Mouse (Mus musculus) cerebellum, postnatal 4 days (tissue): ENCODE measurements around the gene Egfl8.

Source experiments
- DNase-seq, 2 experiments: peaks; one replicate each; pipeline ENCODE4 v3.0.0; 2022; ENCODE audit warnings: low spot score in 2 of 2, mixed read lengths in 1 of 2

Egfl8 gene

DNA sequence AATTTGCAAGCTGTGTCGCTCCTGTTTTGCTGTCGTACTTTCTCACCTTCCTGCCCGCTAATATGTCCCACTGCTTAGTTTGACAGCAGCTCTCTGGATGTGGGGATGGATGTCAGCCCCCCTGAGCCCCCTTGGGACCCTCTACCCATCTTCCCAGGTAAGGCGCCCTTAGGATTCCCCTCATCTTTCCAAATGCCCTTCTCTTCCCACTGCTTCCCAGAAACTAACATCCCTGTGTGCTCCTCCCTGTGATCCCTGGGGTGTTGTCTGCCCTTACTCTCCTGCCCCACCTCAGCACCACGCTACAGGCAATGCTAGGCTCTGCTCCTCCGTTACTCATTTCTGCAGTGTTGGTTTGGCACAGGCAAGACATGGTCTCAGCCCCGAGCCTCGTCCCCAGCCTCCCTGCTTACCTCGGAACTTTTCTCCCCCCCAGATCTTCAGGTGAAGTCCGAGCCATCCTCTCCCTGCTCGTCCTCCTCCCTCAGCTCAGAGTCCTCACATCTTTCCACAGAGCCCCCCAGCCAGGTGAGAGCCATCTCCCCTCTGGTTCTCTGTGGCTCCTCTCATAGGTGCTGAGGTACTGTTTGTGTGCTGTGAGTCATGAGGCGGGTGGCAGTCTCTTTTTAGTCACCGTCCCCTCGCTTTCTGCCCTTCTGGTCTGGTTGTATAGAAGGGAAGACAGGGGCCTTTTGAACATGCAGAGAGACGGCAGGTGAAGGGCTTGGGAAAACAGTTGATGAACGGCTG is 32.5 kb upstream of the Egfl8 start:
- no peak for DNase-seq

DNA sequence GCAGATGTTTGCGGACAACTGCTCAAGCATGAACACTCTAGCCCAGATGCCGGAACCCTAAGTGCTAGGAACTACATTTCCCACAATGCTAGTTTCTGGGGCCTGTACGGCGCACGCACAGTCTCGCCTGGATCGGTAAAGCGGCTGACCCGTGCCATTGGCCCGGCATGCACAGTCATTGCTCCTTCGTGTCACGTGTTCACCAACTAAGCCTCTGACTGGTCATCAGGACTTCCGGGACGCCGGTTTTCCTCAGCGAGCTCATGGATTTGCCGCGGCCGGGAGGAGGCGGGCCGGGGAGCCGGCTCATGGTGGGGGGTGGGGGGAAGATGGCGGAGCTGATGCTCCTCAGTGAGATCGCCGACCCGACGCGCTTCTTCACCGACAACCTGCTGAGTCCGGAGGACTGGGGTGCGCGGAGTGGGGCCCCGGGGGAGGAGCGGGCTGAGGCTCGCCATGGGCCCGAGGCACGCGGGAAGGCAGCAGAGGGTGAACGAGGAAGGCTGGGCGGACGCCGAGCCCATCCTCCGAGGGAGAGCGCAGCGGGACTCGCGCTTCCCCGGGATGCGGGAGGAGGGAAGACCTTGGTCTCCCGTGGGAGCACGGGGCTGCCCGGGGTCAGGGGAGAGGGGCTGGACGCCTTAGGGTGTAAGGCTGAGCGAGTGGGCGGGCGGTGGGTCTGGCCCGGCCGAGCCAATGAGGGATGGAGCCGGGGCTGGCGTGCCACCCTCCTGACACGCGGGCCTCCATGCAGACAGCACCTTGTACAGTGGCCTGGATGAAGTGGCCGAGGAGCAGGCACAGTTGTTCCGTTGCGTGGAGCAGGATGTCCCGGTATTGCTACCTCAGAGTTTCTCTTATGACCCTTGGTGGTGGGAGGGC is 31.4 kb upstream of the Egfl8 start, which contains the start of gene Atf6b:
Gene Atf6b (plus strand): TSS at position 241 of the 882 bp plus-strand sequence.
- DNase-seq = peak; percentile 81 to 91

DNA sequence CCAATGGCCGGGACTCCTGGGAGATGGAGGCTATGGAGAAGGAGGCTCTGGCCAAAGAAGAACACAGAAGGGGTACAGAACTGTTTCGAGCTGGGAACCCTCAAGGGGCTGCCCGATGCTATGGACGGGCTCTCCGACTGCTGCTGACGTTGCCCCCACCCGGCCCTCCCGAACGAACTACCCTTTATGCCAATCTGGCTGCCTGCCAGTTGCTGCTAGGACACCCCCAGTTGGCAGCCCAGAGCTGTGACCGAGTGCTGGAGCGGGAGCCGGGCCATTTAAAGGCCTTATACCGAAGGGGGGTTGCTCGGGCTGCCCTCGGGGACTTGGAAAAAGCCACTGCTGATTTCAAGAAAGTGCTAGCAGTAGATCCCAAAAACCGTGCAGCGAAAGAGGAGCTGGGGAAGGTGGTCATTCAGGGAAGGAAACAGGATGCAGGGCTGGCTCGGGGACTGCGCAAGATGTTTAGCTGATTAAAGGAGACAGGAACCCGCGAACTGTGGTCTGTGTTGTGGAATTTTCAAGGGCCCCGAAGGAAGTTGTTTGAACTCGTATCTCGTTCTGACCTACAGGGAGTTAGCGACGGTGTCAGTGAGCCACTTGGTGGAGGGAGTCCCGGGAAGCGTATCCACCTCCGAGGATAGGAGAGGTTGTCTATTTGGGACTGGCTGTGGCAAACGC is 30.2 kb upstream of the Egfl8 start:
- DNase-seq = no peak

DNA sequence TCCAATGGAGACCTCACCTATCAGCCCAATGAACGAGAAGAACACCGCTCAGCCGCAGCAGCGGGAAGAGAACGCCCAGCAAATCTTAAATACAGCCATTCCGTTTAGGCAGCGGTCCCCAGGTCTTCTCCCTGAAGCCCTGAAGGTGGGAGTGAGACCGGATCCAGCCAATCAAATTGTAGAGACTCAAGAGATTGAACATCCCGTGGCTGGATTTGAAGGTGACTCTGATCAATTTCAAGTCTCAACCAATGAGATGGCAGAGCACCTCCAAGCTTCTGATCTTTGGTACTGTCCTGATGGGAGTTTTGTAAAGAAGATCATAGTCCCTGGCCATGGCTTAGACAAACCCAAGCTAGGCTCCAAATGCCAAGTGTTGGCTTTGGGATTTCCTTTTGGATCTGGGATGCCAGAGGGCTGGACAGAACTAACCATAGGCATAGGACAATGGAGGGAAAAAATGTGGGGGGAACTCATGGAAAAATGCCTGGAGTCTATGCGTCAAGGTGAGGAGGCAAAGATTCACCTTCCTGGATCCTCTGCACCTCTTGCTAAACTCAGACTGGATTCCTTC is 29.6 kb upstream of the Egfl8 start:
- no peak for DNase-seq

DNA sequence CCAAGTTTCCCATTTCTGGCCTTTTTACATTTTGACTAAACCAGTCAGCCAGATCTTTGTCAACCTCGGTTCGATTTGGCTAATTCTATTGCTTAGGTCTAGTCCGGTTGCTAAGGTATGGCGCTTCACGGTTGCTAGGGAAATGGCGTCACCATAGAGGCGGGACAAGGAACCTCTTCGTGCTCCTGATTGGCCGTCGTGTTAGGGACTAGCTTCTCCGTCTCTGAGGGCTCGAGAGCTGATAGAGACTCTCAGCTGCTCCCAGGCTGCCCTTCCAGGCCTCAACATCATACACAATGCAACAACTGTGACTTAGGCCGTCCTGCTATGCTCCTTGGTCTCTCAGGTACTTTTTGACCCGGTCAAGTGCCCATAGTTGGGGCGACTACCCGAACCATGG is 28.8 kb upstream of the Egfl8 start, which contains the start of gene Fkbpl:
Gene Fkbpl (plus strand): TSS at position 157 of the 400 bp plus-strand sequence.
- peak; percentile 90 to 94 for DNase-seq

DNA sequence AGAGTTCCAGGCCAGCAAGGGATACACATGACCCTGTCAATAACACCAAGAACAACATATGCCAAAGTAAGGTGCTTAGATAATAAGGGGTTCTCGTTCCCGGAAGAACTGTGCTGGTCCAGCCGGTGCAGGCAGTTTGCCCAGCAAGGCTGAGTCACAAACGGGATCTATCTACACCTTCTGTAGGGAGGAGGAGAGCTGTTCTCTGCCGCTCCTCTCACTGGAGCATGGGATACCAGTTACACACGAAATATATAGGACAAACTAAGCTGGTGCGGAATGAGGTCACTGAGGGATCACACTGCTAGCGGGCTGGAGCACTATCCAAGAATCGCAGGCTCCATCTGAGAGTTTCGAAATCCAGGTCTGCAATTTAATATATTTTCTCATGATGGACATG is 28.2 kb upstream of the Egfl8 start:
- DNase-seq = no peak

DNA sequence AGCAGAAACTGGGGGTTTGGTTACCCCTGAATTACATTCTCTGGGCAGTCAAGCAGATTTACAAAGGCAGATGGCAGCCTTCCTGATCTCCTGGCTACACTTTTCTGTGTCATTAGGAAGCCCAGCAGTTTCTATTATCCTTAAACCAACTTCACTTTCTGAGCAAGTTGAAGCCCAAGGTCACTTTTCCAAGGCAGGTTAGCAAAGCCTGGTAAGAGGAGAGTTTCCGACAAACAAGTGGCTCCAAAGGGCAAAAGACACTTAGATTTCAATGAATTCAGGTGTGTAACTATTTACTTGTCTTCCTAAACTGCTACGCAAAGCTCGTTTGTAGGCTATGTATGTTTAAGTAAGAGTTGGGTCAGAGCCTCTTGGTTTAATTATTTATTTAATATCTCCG is 27.6 kb upstream of the Egfl8 start:
- DNase-seq = no peak

DNA sequence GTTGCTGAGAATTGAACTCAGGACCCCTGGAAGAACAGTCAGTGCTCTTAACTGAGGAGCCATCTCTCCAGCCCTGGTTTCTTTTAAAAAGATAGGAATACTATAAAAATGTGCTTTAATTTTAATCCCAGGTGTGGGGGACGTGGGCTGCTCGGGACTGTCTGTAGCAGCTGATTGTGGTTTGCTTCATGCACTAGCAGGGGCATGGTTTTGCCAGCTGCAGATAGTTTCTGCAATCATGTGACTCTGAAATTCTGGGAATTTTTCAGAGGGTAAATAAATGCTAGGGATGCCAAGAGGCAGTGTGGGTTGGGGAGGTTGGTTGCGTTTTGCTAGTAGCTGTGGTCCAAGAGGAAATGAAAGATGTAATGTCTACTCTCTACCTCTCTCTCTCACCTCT is 26.2 kb upstream of the Egfl8 start:
- no peak for DNase-seq

DNA sequence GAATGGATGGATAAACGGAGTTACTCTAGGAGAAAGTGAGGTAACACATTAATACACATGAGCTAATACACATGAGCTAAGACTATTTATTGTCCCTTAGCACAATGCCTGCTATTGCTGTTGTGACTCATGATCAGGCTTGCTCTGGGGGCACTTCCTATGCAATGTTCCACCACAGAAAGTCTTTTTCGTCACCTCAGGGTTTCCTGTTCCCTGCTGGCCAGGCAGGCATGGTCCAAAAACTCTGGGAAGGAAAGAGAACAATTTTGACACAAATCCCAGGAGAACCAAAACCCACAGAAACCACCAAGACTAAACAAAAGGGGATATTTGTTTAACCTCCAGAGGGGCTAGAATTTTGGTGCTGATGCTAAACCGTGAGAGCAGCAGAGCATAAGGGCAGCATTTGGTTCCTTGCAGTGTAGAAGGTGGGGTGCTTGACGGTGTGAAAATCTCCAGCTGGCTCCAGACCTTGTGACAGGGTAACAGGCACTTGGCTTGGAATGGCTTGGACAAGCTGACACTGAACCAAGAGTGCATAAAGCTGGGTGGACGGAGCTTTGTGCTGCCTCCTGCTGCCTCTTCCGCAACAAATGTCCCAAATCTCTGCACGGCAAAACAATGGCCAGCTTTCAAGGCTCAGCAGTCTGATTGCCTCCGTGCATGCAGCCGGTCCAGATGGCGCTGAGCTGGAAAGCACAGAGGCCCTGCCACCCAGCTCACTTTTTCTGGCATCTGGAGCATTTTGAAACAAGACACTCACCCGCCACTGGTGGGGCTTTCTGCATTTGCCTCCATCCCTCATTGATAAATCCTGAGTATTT is 25.2 kb upstream of the Egfl8 start:
- DNase-seq = peak in 1 of 2 experiments; percentile 55

DNA sequence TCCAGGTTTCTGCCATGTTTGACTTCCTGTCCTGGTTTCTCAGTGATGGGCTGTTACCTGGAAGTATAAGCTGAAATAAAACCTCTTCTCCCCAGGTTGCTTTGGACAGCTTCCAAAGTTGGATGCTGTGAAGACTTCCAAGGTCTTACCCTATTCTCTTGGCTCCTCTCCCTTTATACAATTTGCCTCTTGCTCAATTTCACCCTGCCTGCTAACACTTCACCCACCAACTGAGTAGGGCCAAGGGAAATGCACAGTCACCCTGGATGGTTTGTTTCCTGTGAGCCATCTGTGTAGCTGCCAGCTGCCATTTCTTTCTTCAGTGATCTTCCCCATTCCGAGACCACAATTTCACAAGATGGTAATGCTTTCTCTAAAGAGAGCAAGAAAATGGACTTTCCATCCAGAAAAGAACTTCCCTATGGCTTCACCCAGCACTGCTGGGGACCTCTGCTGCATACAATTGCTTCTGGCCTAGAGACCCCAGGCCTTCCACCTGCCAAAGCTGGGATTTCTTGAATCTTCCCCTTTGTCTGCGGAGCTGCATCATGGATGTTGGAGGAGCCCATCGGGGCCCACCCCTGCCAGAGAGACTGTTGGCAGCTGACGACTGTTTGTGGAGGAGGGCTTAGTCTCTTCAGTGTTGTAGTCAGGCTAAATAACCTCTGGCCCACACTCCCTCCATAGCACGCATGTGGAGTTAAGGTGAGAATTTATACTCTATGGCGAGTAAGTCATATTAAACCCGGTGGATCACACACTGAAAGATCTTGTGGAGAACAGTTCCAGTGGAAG is 23.9 kb upstream of the Egfl8 start:
- no peak for DNase-seq

DNA sequence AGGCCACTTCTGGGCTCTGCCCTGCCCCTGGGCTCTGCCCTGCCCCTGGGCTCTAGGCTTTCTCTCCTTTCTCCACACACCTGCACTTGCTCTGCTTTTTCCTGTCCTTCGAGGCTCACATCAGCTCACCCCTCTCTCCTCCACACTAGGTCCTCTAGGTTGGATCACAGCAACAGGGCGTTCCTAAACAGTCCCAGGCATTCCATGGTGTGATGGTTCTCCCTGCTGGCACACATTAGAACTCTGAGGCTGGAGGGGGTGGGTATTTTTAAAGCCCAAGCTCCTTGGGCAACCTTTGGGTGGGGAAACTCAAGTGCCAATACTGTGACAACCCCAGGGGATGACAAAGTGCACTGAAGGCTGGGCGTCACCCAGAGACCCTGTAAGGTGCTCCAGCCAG is 21.7 kb upstream of the Egfl8 start:
- no peak for DNase-seq

DNA sequence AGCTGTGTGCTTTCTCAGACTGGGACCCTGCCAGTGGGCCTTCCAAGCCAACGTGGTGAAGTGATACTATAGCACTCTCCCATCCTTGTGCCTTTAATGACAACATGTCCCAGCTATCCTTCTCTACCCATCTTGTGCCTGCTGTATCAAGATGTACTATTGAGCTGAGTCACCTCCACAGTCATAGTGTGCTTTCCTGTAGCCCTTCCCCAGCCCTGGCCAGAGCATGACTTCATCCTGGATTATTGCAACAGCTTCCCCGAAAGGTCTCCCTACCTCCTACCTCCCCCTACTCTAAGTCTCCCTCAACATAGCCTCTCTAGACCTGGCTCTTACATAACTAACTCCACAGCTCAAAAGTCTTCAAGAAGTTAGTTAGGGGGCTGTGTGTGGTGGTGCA is 19.9 kb upstream of the Egfl8 start:
- no peak for DNase-seq

DNA sequence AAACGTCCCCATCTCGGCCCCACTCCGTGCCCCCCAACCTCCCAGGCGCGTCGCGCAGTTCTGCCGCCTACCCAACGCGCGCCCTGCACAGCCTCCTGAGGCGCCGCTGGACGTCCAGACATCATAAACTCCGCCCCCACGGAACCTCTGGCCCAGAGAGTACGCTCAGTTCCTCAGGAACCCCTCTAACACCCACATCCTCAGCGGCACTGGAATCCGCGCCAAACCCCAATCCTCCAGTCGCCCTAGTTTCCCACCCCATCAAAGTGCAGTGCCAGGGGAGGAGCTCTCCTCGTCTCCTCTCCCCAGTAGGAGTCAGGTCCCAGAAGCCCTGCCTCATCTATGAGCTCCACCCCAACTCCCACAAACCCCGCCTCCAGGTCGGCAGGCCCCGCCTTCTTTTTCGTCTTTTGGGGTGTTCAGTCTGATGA is 16.5 kb upstream of the Egfl8 start:
- no peak for DNase-seq

DNA sequence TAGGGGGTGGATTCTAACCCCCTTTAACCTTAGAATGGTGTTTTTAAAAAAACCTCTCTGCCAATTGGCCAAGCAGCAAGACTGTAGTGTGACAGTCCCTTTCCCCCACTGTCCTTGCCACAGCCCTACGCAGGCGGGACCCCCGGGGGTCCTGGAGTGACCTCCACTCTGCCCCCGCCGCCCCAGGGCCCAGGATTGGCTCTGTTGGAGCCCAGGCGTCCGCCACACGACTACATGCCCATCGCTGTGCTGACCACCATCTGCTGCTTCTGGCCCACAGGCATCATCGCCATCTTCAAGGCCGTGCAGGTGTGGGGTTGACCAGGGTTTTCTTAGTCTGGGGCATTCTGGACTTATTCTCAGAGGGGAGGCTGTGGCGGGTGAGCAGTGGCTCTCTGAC is 15.9 kb upstream of the Egfl8 start:
- DNase-seq = no peak

DNA sequence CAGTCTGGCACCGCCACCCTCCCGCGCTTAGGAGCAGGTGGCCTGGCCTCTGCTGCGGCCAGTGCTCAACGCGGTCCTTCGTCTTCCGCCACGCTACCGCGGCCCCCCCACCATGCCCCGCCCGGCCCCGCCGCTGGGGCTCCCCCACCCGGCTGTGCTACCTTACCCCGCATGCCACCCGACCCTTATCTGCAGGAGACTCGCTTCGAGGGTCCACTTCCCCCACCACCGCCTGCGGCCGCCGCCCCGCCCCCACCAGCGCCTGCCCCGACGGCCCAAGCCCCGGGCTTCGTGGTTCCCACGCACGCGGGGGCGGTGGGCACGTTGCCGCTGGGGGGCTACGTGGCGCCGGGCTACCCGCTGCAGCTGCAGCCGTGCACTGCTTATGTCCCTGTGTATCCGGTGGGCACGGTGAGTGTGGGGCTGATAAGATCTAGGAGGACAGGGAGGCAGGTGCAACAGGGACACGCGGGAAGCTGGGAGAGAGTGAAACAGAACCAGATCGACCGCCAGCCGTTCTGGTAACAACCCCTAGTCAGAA is 15.1 kb upstream of the Egfl8 start:
- no peak for DNase-seq

DNA sequence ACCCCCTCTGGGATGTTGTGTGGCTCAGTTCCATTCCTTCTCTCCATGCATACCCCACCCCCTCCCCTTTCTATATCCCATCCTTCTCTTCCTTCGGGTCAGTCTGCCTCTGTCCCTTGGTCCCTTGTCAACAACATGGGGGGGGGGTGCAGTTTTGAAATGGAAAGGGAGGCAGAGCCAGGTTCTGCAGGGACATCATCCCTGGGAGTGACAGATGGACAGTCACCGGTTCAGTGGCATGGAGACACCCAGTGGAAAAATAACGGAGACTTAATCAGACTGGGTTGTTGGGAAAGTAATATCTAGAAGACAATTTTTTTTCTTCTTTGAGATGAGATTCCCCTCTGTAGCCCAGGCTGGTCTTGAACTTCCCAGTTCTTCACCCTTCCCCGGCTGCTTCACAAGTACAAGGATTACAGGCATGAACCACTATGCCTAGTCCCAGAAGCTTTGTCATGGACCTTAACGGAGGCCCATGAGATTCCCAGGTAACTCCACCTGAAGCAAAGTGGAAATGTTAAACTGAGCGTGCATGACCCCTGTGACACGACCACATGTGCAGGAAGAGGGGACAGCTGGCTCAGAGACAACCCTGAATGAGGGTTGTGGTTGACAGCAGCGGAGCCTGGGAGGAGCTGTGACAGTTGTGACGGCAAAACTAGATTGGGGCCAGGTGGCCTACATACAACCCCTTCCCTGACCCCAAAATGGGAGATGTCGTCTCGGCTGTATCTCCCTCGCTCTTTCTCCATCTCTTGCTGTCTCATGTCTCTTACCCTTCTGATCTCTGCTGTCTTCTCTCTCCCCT is 14.2 kb upstream of the Egfl8 start:
- no peak for DNase-seq

DNA sequence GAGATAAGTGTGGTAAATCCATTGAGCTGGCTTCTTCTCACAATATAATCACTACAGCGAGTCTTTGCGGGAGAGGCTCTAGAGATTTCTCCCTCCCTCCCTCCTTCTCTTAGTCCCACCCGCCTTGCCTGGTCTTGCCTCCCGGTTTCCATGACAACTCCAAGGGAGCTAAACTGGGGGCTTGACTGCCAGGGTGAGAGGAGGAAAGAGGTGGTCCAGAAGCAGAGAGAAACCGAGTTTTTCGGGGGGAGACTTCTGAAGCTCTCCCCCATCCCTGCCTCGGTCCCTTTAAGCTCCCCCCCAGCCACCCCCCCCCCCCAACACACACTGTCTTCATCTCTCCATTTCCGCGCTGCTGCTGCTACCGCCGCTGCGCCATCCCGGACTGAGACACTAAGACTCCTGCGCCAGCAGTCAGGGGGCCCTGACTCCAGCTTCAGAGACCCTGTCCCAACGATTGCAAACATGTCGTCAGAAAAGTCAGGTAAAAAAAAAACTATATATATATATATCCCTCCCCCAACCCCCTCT is 13.5 kb upstream of the Egfl8 start, which contains the start of gene Prrt1:
Gene Prrt1 (plus strand): TSS at position 313 of the 531 bp plus-strand sequence.
- DNase-seq = no peak

DNA sequence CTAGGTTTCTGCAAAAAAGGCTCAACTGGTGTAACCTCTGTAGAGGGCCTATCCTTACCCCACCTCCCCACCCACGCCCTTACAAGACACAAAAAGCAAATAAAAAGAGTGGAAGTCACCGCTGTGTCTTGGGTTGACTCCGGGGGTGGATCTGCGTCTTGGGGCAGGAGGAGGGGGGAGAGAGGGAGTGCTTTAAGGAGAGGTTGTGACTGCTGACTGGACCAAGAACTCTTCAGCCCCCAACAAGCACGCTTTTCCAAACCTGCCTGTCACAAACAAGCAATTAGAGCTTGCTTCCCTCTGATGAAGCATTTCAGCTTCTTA is 12.8 kb upstream of the Egfl8 start:
- DNase-seq = no peak
